Comparison of ENCODE assay signal across 7 mouse cellular contexts in the genomic region with DNA sequence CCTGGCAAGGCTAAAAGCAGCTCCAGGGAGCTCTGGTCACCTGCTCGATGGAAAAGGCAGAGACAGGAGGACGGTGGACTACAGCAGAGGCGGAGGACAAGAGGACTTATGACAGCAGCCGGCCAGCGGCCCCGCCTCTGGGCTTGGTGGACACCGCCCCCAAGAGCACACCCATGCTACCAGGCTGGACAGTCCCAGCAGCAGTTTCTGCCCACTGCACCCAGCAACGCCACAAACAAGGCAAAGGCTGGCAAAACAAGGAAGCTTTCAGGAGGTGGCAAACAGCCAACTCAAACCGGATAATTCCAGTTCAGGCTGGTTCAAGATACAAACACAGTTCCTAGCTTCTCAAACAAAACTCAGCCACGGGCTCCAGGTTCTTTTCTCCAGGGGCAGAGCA. TPM values are rescaled to one million over a fixed set of nuclear protein-coding genes. Genes with fewer than 3 reads are reported as not detected.
DNase-seq lines count a peak whose midpoint lies in the region; ATAC-seq lines count a peak whose summit lies in the region.

No protein-coding gene starts in this region.

- H3K9ac ChIP-seq in intestine, embryonic 14.5 days (ENCODE audit: low read length), result 0 out of 2 replicates have a peak overlapping the region, but pooled peaks have one; percentile 4
- H3K9ac ChIP-seq in midbrain, embryonic 12.5 days (replicated peaks), result no peak overlapping the region

- H3K4me1 ChIP-seq in intestine, embryonic 14.5 days (replicated peaks; ENCODE audit: control insufficient read depth, insufficient read depth, low read length), result peaks cover 22% of the 10 kb centered on the region
- H3K4me1 ChIP-seq in midbrain, embryonic 12.5 days, result peaks cover 20% of the 10 kb centered on the region

- peak overlapping the region; percentile 6; the same call in 1 of the 2 replicates for H3K4me2 ChIP-seq in intestine, embryonic 14.5 days (ENCODE audit: low read length)
- H3K4me2 ChIP-seq in midbrain, embryonic 12.5 days (replicated peaks), result no peak overlapping the region

- intact Hi-C loops in gastrocnemius, postnatal 14 days (cut with DNase I; ENCODE audit: low total_unique reads), result no loop called here

- 50% methylated on average over 10 of the region's 10 CpGs for WGBS in intestine, embryonic 14.5 days
- 73% methylated on average over 10 of the region's 10 CpGs for WGBS in midbrain, embryonic 12.5 days

- no peaks in the 10 kb centered on the region for H3K36me3 ChIP-seq in intestine, embryonic 14.5 days (ENCODE audit: control insufficient read depth, insufficient read depth, low read length)
- no peaks in the 10 kb centered on the region for H3K36me3 ChIP-seq in midbrain, embryonic 12.5 days

- peak; percentile 59 for ATAC-seq in intestine, embryonic 14.5 days (replicated peaks; ENCODE audit: low FRiP score, low TSS enrichment, low read depth)
- peak; percentile 62 for ATAC-seq in midbrain, embryonic 12.5 days (ENCODE audit: low FRiP score, low read depth)

- peak; percentile 87 for DNase-seq in adrenal gland, postnatal 10 days
- peak; percentile 56 to 66 for DNase-seq in cerebellum, postnatal 36 days
- DNase-seq in gastrocnemius, postnatal 14 days, result peak; percentile 68
- DNase-seq in intestine, embryonic 14.5 days (ENCODE audit: low spot score), result peak; percentile 82
- DNase-seq in left cerebral cortex, adult 9 months (ENCODE audit: low spot score in 2 of 2), result peak; percentile 48 to 78
- peak; percentile 76 for DNase-seq in skeletal muscle tissue, adult 2 months (ENCODE audit: low read depth, low spot score)

- no peaks in the 10 kb centered on the region for H3K27me3 ChIP-seq in intestine, embryonic 14.5 days (replicated peaks; ENCODE audit: control insufficient read depth, insufficient read depth, low read length)
- no peaks in the 10 kb centered on the region for H3K27me3 ChIP-seq in midbrain, embryonic 12.5 days

- H3K4me3 ChIP-seq in intestine, embryonic 14.5 days (ENCODE audit: low read depth, low read length), result no peak overlapping the region
- H3K4me3 ChIP-seq in midbrain, embryonic 12.5 days, result no peak overlapping the region

- no peaks in the 10 kb centered on the region for H3K9me3 ChIP-seq in intestine, embryonic 14.5 days (ENCODE audit: control insufficient read depth, low read length)
- no peaks in the 10 kb centered on the region for H3K9me3 ChIP-seq in midbrain, embryonic 12.5 days

- H3K27ac ChIP-seq in intestine, embryonic 14.5 days (ENCODE audit: low read depth), result peak overlapping the region; percentile 65
- peak overlapping the region; percentile 66 for H3K27ac ChIP-seq in midbrain, embryonic 12.5 days (replicated peaks)

RNA-seq across cellular contexts. Expression of gene Spen, which starts 32.0 kb away (rescaled TPM):
- 10 to 100 TPM; 36.6 to 55.2 TPM for total RNA-seq in adrenal gland, postnatal 10 days (2021)
- 10 to 100 TPM; 20.1 to 22.1 TPM for total RNA-seq in gastrocnemius, postnatal 14 days (2021)
- polyA plus RNA-seq in intestine, embryonic 14.5 days (2014; fragmentation: Nextera tagmentation; extraction: Ambion mirVana), result 12.8 and 14.9 TPM in 2 replicates
- 22.2 and 24.2 TPM in 2 replicates for polyA plus RNA-seq in midbrain, embryonic 12.5 days (2016; fragmentation: Nextera tagmentation; extraction: Ambion mirVana)
